Mouse (Mus musculus) bone marrow, adult 2 months (tissue): ENCODE data around the gene Phf7. TPM values are rescaled to one million over a fixed set of nuclear protein-coding genes. Genes with fewer than 3 reads are reported as not detected.
A peak's percentile ranks its signal among the peaks of the same experiment; 100 is the strongest.

Experiments
- H3K27ac ChIP-seq: fragments of 200-500 bp; 2 replicates; pipeline ENCODE4 v1.5.1; 2012; ENCODE audit warnings: low read depth, mild to moderate bottlenecking, control low read depth, inconsistent platforms, low read length; ENCODE audit not compliant: control insufficient read depth, poor library complexity, insufficient read depth
- H3K4me1 ChIP-seq: fragments of 200-500 bp; 2 replicates; pipeline ENCODE4 v1.6.1; 2011; ENCODE audit warnings: low read length; ENCODE audit not compliant: control insufficient read depth, insufficient read depth
- H3K4me3 ChIP-seq: fragments of 200-500 bp; replicated peaks from 2 replicates; pipeline ENCODE3; 2011; ENCODE audit warnings: mild to moderate bottlenecking, low read depth, low read length, control low read depth; ENCODE audit not compliant: control insufficient read depth
- CTCF ChIP-seq: fragments of 200-500 bp; IDR thresholded peaks from 2 replicates; pipeline ENCODE4 v1.5.1; 2011; ENCODE audit warnings: low read length, control low read depth; ENCODE audit not compliant: control insufficient read depth, insufficient read depth
- POLR2A ChIP-seq: fragments of 200-500 bp; IDR thresholded peaks from 2 replicates; pipeline ENCODE4 v1.6.1; 2011; ENCODE audit warnings: low read depth, mild to moderate bottlenecking, control low read depth, low read length, borderline replicate concordance; ENCODE audit not compliant: control insufficient read depth
- WGBS: fragments of 180-500 bp; shearing (Covaris S2); methylation state at CpG from one replicate; pipeline ENCODE4 v1.1.7; 2018; 5-methylcytosine and 5-hydroxymethylcytosine counted together
- polyA plus RNA-seq: library from polyadenylated mRNA; stranded (reverse); fragments of >200 nt; gene quantifications from 2 replicates; pipeline ENCODE4 v1.2.4, GENCODE M21; 2011; ENCODE audit warnings: low replicate concordance; ENCODE audit not compliant: missing spikeins, insufficient read depth, insufficient read length

Gene Phf7
- polyA plus RNA-seq = 4.5 and 9.9 TPM in 2 replicates

GRCm38 (mm10) chr14:31251084-31251604 is at the start of gene Phf7, which contains the start of gene Bap1:
Gene Phf7 (minus strand): TSS chr14:31251317.
Gene Bap1 (plus strand): TSS chr14:31251450.
- WGBS = under 1% methylated on average over 75 of the region's 75 CpGs

GRCm38 (mm10) chr14:31285728-31286127 is 34.6 kb upstream of the Phf7 start:
- WGBS = 81% methylated on average over 8 of the region's 8 CpGs
- TF ChIP-seq CTCF (no peak), POLR2A (no peak)
- Histone ChIP-seq H3K4me1 (no peaks in the 10 kb centered on the region), H3K27ac (no peak overlapping the region), H3K4me3 (no peak overlapping the region)

More at GRCm38 (mm10) chr14:31251084-31251604, at the start of gene Phf7, which contains the start of gene Bap1:
- peak within 1 kb of the TSS; percentile 98 for H3K27ac ChIP-seq
- TF ChIP-seq POLR2A = peak; percentile 80
- TF ChIP-seq CTCF = no peak
- H3K4me1 ChIP-seq = peaks cover 1% of the 10 kb centered on the region; the same call in 1 of the 2 replicates
- H3K4me3 ChIP-seq = peak within 1 kb of the TSS; percentile 85

GRCm38 (mm10) chr14:31272164-31272563 is 21.0 kb upstream of the Phf7 start:
- WGBS = 25% methylated on average over 7 of the region's 7 CpGs
- Histone ChIP-seq H3K4me1 (no peaks in the 10 kb centered on the region), H3K4me3 (no peak overlapping the region), H3K27ac (no peak overlapping the region)
- TF ChIP-seq CTCF (peak; percentile 97), POLR2A (no peak)

DNA sequence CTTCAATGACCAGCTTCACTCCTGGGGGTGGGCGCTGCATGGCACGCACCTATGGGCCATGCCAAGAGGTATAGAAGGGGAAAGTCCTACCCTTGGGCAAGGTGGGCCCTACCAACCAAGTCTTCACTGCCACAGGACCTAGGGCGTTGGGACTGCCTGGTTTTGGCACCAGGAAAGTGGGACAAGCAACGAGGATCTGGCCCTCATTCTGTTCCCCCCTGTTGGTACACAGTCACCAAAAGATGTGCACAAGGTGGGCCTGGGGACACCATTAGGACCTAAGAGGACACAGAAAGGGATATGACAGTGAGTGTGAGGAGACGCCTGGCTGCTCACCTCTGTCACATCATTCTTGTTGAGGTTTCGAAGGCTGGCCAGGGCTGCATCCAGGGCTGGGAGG is 20.0 kb upstream of the Phf7 start:
- WGBS = 80% methylated on average over 6 of the region's 6 CpGs
- TF ChIP-seq POLR2A (no peak), CTCF (no peak)
- Histone ChIP-seq H3K27ac (no peak overlapping the region), H3K4me1 (no peaks in the 10 kb centered on the region; the same call in 1 of the 2 replicates), H3K4me3 (no peak overlapping the region)

DNA sequence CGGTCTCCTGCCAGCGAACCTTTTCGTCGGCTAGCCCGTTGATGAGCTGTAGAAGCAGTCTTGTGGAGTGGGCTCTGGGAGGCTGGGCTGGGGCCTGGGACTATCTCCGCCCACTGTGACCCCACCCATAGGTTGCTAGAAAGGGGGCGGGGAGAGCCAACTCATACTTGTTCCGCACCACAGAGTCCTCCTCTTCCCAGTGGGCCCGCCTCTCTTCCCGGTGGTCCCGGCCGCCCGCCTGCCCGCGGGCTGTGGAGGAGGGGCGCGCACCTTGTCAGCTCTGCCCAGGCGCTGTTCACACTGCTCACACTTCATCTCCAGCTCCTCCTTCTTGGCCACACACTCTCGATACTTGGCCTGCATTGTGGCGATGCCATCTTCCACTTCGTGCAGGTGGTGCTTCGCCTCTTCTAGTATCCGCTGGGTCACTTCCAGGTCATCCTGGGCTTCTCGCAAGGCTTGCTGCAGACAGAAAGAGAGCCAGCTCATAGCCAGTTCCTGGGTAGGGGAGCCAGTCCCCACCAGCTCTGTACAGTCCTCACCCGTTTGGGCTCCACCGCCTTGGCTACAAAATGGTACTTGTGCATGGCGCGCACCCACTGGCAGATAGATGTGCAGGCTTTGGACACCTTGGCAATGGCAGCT is 18.5 kb upstream of the Phf7 start:
- TF ChIP-seq POLR2A (no peak), CTCF (no peak)
- WGBS = 25% methylated on average over 28 of the region's 28 CpGs
- H3K4me1 ChIP-seq = no peaks in the 10 kb centered on the region; the same call in 1 of the 2 replicates
- H3K4me3 ChIP-seq = no peak overlapping the region
- no peak overlapping the region for H3K27ac ChIP-seq

GRCm38 (mm10) chr14:31268301-31269001 is 17.3 kb upstream of the Phf7 start:
- no peaks in the 10 kb centered on the region; the same call in 1 of the 2 replicates for H3K4me1 ChIP-seq
- TF ChIP-seq POLR2A (no peak), CTCF (no peak)
- no peak overlapping the region for H3K27ac ChIP-seq
- H3K4me3 ChIP-seq = no peak overlapping the region
- 80% methylated on average over 9 of the region's 9 CpGs for WGBS

- WGBS = 90% methylated on average over 11 of the region's 11 CpGs
- TF ChIP-seq POLR2A = no peak
- TF ChIP-seq CTCF = no peak
- Histone ChIP-seq H3K4me1 (no peaks in the 10 kb centered on the region; the same call in 1 of the 2 replicates), H3K27ac (no peak overlapping the region), H3K4me3 (no peak overlapping the region)
These were observed 16.5 kb upstream of the Phf7 start for GRCm38 (mm10) chr14:31267649-31268048.

DNA sequence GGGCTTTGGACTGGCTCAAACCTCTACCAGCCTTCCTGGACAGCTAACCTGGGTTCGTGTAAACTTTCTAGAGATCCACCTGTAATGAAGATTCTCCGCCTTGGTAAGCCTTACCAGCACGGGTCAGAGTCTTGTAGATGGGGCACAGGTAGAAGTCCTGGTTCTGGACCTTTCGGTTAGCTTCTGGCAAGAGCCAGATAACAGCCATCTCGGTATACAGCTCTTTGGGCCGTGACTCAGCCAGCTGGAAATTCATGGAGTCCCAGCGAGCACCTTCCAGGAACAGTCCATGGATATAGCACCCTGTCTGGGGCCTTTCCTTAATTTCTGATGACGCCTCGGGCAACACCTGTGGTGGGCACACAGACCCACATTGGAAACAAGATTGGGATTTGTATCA is 9.8 kb upstream of the Phf7 start:
- TF ChIP-seq CTCF = no peak
- no peak for TF ChIP-seq POLR2A
- Histone ChIP-seq H3K4me3 (no peak overlapping the region), H3K4me1 (0 out of 2 replicates have a peak, but pooled peaks cover 2% of the 10 kb centered on the region), H3K27ac (peak overlapping the region; percentile 21; the same call in 1 of the 2 replicates)
- whole genome bisulfite sequencing = 83% methylated on average over 9 of the region's 9 CpGs
